Mouse (Mus musculus): ENCODE data around the gene Prkag3.

- TF ChIP-seq POLR2A (IDR thresholded peaks at IDR 0.05; ENCODE audit: borderline replicate concordance, control insufficient read depth, low read depth, low read length) = no peak
- peak; percentile 32; the same call in 1 of the 2 replicates for TF ChIP-seq CTCF (IDR thresholded peaks at IDR 0.05; ENCODE audit: control insufficient read depth, insufficient read depth, low read length)
Measured at GRCm38 (mm10) chr1:74723748-74724147, 25.3 kb downstream of the Prkag3 start.

Measured in bone marrow, adult 2 months (tissue).